Mouse (Mus musculus): Measurements from ENCODE around the gene Tbc1d22a. TPM values are rescaled to one million over a fixed set of nuclear protein-coding genes. Genes with fewer than 3 reads are reported as not detected.

Gene Tbc1d22a
- total RNA-seq, 2 experiments from 2014 or later, result 12.0 to 13.2 TPM

GRCm38 (mm10) chr15:86508406-86509176 lies 294.3 kb downstream of the Tbc1d22a start:
- DNase-seq, result no peak

- DNase-seq, result no peak
Measured at GRCm38 (mm10) chr15:86509601-86510000, 295.3 kb downstream of the Tbc1d22a start.

- no peak for DNase-seq
Measured at GRCm38 (mm10) chr15:86511181-86511580, 296.9 kb downstream of the Tbc1d22a start.

GRCm38 (mm10) chr15:86513336-86513735 lies 299.1 kb downstream of the Tbc1d22a start:
- DNase-seq, result no peak

GRCm38 (mm10) chr15:86520201-86520600 lies 305.9 kb downstream of the Tbc1d22a start:
- no peak for DNase-seq

GRCm38 (mm10) chr15:86535356-86535755 lies 321.1 kb downstream of the Tbc1d22a start:
- DNase-seq, result no peak

- DNase-seq, result no peak
Measured at GRCm38 (mm10) chr15:86542371-86542770, 328.1 kb downstream of the Tbc1d22a start.

- DNase-seq, result no peak
Measured at GRCm38 (mm10) chr15:86544122-86544795, 330.0 kb downstream of the Tbc1d22a start.

Other genes with a start within 250 kb of the Tbc1d22a start
- under 1 TPM; 0.31 to 0.43 TPM for gene Celsr1, start 180.7 kb upstream of the Tbc1d22a start, total RNA-seq (2021)
- gene Gramd4, start 156.8 kb upstream of the Tbc1d22a start, total RNA-seq (2021), result 1 to 10 TPM; 4.2 to 9.7 TPM
- gene Cerk, start 28.3 kb upstream of the Tbc1d22a start, total RNA-seq (2021), result 1 to 10 TPM; 4.6 to 4.9 TPM